Mouse (Mus musculus): ENCODE data around the gene Lrmda. TPM values are rescaled to one million over a fixed set of nuclear protein-coding genes. Genes with fewer than 3 reads are reported as not detected.

Gene Lrmda
- total and polyA plus RNA-seq, 2 experiments from 2014 or later, result 0.18 TPM; not detected in 1

DNA sequence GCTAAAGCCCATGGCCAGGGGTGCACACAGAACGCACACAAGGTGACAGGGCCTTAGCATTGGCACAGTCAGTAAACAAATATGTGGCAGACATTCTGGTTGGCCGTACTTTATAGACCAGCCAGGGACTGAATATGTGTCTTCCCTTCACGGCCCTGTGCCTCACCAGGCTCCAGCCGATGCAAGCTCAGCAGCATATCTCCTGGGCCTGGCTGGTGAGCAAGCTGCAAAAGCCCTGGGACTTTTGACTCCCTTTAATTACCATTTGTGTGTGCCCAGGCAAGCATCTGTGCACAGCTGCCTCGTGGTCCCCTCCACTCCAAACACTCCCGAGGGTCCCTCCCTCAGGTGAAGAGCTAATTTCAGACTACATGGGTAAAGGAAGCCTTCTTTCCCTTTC is 556.9 kb downstream of the Lrmda start:
- WGBS, result 50% methylated on average over 6 of the region's 6 CpGs
- H3K9ac ChIP-seq, result no peak overlapping the region

DNA sequence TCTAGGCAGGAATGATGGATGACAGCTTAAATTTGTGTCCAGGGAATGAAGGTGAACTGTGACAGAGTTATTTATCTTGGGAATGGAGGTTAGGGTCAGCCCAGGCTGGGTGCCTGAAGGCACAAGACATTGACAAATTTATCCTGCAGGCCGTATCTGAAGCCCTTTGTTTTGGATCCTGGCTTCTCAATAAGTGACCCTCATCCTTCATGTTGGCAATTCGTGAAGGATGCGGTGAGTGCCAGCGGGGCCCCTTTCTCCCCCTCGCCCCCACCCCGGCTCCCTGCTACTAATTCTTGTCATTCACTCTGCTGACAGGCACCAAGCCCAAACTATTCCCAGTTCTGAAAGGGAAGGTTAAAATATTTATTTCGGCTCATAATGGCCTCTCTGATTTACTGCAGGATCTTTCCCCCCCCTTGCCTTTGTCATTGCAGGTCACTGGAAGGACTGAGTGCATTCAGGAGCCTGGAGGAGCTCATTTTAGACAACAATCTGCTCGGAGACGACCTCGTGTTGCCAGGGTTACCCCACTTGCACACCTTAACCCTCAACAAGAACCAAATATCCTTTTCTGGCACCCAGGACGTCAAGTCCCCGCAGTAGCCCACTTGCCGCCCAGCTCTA is 558.0 kb downstream of the Lrmda start:
- Histone ChIP-seq H3K9me3 (ENCODE audit: low read length) (no peaks in the 10 kb centered on the region), H3K4me3 (ENCODE audit: low read depth, low read length) (no peak overlapping the region), H3K36me3 (ENCODE audit: insufficient read depth) (no peaks in the 10 kb centered on the region), H3K4me1 (ENCODE audit: insufficient read depth) (no peaks in the 10 kb centered on the region; the same call in 1 of the 2 replicates), H3K27ac (ENCODE audit: low read depth, low read length) (no peak overlapping the region), H3K27me3 (ENCODE audit: insufficient read depth, low read length) (peaks cover 21% of the 10 kb centered on the region), H3K4me2 (ENCODE audit: low read depth) (peak overlapping the region; percentile 30; the same call in 1 of the 2 replicates), H3K9ac (peak overlapping the region; percentile 15; the same call in 1 of the 2 replicates)
- DNase-seq, result no peak
- no peak for TF ChIP-seq CTCF (IDR thresholded peaks at IDR 0.05; ENCODE audit: low read depth)
- ATAC-seq, result peak; percentile 34; the same call in 1 of the 2 replicates
- WGBS, result 20% methylated on average over 13 of the region's 13 CpGs

More for the DNA sequence above, 556.9 kb downstream of the Lrmda start:
- no peaks in the 10 kb centered on the region for H3K9me3 ChIP-seq (ENCODE audit: low read length)
- no peak overlapping the region for H3K27ac ChIP-seq (ENCODE audit: low read depth, low read length)
- TF ChIP-seq CTCF (IDR thresholded peaks at IDR 0.05; ENCODE audit: low read depth), result no peak
- no peaks in the 10 kb centered on the region for H3K36me3 ChIP-seq (ENCODE audit: insufficient read depth)
- H3K27me3 ChIP-seq (ENCODE audit: insufficient read depth, low read length), result peaks cover 21% of the 10 kb centered on the region
- H3K4me1 ChIP-seq (ENCODE audit: insufficient read depth), result no peaks in the 10 kb centered on the region; the same call in 1 of the 2 replicates
- no peak overlapping the region for H3K4me2 ChIP-seq (ENCODE audit: low read depth)
- DNase-seq (no peak), ATAC-seq (no peak)
- no peak overlapping the region for H3K4me3 ChIP-seq (ENCODE audit: low read depth, low read length)

DNA sequence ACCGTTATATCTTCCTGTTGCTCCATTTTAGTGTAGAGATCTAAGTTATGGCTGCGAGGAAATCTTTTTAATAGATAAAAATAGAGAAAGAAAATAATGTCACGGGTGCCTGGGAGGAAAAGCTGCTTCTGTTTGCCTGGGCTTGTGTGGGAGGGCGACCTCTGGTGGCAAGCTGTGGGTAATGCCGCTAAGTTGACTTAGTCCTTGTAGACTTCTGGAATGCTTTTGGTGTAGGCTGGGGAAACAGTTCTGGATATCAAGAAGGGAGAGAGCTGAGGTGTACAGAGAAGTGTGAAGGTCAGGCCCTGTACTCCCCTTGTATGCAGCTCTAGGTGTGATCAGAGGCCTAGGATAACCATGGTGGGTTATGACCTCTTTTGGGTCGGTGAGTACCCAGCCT is 558.7 kb downstream of the Lrmda start:
- TF ChIP-seq CTCF (IDR thresholded peaks at IDR 0.05; ENCODE audit: low read depth), result peak; percentile 98
- WGBS, result 18% methylated on average over 6 of the region's 6 CpGs
- H3K9ac ChIP-seq, result no peak overlapping the region
- peak; percentile 70 for ATAC-seq
- H3K4me2 ChIP-seq (ENCODE audit: low read depth), result peak overlapping the region; percentile 30; the same call in 1 of the 2 replicates
- no peaks in the 10 kb centered on the region for H3K9me3 ChIP-seq (ENCODE audit: low read length)
- H3K4me1 ChIP-seq (ENCODE audit: insufficient read depth), result no peaks in the 10 kb centered on the region; the same call in 1 of the 2 replicates
- DNase-seq, result peak; percentile 92
- no peak overlapping the region for H3K4me3 ChIP-seq (ENCODE audit: low read depth, low read length)
- no peaks in the 10 kb centered on the region for H3K36me3 ChIP-seq (ENCODE audit: insufficient read depth)
- peaks cover 21% of the 10 kb centered on the region for H3K27me3 ChIP-seq (ENCODE audit: insufficient read depth, low read length)
- no peak overlapping the region for H3K27ac ChIP-seq (ENCODE audit: low read depth, low read length)

DNA sequence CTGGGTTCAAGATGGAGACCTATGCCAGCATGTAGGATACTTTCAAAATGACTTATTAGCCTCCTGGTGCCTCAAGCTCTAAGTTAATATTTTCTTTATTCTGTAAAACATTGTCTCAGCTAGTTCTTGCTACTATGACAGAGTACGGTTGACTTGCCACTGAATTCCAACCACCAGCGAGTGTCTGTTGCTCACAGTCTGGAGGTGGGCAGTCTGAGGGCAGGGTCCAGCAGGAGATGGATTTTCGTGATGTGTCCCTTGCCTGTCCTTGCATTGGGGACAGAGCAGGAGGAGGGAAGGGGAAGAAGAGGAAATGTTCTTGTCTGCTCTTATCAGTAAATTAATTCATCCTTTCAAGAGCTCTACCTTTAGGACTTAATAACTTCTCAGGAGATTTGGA is 559.5 kb downstream of the Lrmda start:
- 94% methylated on average over 3 of the region's 3 CpGs for WGBS

DNA sequence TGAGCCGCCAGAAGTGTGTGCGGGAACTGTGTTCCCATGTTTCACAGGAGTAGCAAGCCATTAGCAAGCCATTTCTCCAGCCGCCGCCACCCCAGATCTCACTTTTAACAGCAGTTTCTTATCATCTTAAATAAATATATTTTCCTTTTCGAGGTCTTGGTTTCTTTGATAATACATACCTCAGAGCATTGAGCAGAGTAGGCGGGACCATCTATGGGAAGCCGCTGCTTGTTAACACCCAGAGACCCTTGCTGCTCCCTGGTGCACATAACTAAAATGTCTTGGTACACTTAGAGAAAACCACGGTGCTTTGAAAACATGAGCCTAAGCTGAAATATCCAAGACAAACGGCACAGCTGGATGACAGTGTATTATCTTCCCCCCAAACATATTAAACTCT is 562.6 kb downstream of the Lrmda start:
- Histone ChIP-seq H3K4me3 (ENCODE audit: low read depth, low read length) (no peak overlapping the region), H3K9me3 (ENCODE audit: low read length) (no peaks in the 10 kb centered on the region), H3K9ac (no peak overlapping the region), H3K27me3 (ENCODE audit: insufficient read depth, low read length) (peaks cover 9% of the 10 kb centered on the region; the same call in 1 of the 2 replicates), H3K36me3 (ENCODE audit: insufficient read depth) (no peaks in the 10 kb centered on the region), H3K4me1 (ENCODE audit: insufficient read depth) (no peaks in the 10 kb centered on the region), H3K4me2 (ENCODE audit: low read depth) (no peak overlapping the region), H3K27ac (ENCODE audit: low read depth, low read length) (no peak overlapping the region)
- no peak for TF ChIP-seq CTCF (IDR thresholded peaks at IDR 0.05; ENCODE audit: low read depth)
- DNase-seq (no peak), ATAC-seq (no peak)
- WGBS, result 93% methylated on average over 9 of the region's 9 CpGs

More for the DNA sequence above, 559.5 kb downstream of the Lrmda start:
- Histone ChIP-seq H3K4me1 (ENCODE audit: insufficient read depth) (no peaks in the 10 kb centered on the region; the same call in 1 of the 2 replicates), H3K27ac (ENCODE audit: low read depth, low read length) (no peak overlapping the region), H3K27me3 (ENCODE audit: insufficient read depth, low read length) (peaks cover 16% of the 10 kb centered on the region), H3K9me3 (ENCODE audit: low read length) (no peaks in the 10 kb centered on the region), H3K4me3 (ENCODE audit: low read depth, low read length) (no peak overlapping the region), H3K9ac (no peak overlapping the region), H3K4me2 (ENCODE audit: low read depth) (no peak overlapping the region), H3K36me3 (ENCODE audit: insufficient read depth) (no peaks in the 10 kb centered on the region)
- ATAC-seq, result no peak
- no peak for DNase-seq
- no peak for TF ChIP-seq CTCF (IDR thresholded peaks at IDR 0.05; ENCODE audit: low read depth)

DNA sequence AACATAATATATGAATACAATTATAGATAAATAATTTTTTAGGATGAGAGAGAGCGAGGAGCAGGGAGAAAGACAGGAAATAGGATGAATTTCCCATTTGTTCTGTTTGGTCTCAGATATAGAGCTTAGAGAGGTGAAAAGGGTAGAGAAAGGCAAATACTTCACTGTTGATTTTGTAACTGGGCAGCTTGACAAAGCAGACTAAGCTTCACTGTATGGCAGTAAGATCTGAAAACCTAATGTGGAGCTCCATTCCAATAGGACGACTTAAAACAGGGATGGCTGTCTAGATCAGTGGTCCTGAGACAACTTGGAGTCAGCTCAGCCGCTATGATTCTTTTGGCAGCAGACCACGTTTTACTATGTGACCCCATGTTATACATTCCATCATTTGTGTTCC is 566.8 kb downstream of the Lrmda start:
- H3K27me3 ChIP-seq (ENCODE audit: insufficient read depth, low read length), result no peaks in the 10 kb centered on the region; the same call in 1 of the 2 replicates
- H3K4me1 ChIP-seq (ENCODE audit: insufficient read depth), result no peaks in the 10 kb centered on the region
- no peak overlapping the region for H3K9ac ChIP-seq
- 92% methylated on average over 4 of the region's 4 CpGs for WGBS
- no peak for TF ChIP-seq CTCF (IDR thresholded peaks at IDR 0.05; ENCODE audit: low read depth)
- DNase-seq (no peak), ATAC-seq (no peak)
- no peak overlapping the region for H3K27ac ChIP-seq (ENCODE audit: low read depth, low read length)
- H3K4me2 ChIP-seq (ENCODE audit: low read depth), result no peak overlapping the region
- H3K36me3 ChIP-seq (ENCODE audit: insufficient read depth), result no peaks in the 10 kb centered on the region
- H3K9me3 ChIP-seq (ENCODE audit: low read length), result no peaks in the 10 kb centered on the region
- no peak overlapping the region for H3K4me3 ChIP-seq (ENCODE audit: low read depth, low read length)

DNA sequence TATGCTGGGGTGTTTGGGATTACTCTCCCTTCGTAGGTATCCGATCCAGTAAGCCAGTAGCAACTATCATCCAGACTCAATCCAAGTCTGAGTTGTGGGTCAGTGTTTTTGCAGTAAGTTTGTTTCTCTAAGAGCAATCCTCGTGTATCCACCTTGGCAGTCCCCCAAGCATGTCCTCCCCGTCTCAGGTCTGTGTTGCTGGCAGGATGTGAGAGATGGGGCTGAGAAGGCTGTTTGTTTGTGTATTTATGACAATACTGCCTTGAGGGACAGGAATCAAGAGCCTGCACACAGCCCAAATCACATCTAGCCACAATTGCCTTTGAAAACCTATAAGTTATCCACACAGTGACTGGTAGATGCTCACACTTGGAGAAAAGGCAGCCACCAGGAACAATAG is 567.3 kb downstream of the Lrmda start:
- Histone ChIP-seq H3K36me3 (ENCODE audit: insufficient read depth) (no peaks in the 10 kb centered on the region), H3K4me1 (ENCODE audit: insufficient read depth) (no peaks in the 10 kb centered on the region), H3K27me3 (ENCODE audit: insufficient read depth, low read length) (no peaks in the 10 kb centered on the region; the same call in 1 of the 2 replicates), H3K27ac (ENCODE audit: low read depth, low read length) (no peak overlapping the region), H3K9me3 (ENCODE audit: low read length) (no peaks in the 10 kb centered on the region), H3K9ac (no peak overlapping the region), H3K4me2 (ENCODE audit: low read depth) (no peak overlapping the region), H3K4me3 (ENCODE audit: low read depth, low read length) (no peak overlapping the region)
- ATAC-seq, result no peak
- WGBS, result 81% methylated on average over 4 of the region's 4 CpGs
- no peak for DNase-seq
- TF ChIP-seq CTCF (IDR thresholded peaks at IDR 0.05; ENCODE audit: low read depth), result no peak
